Mouse (Mus musculus): ENCODE results near the gene Ccdc85a.

GRCm38 (mm10) chr11:28459165-28459564 is 125.0 kb downstream of the Ccdc85a start:
- TF ChIP-seq CTCF (IDR thresholded peaks at IDR 0.05; ENCODE audit: borderline replicate concordance, insufficient read depth, low read length) (no peak), POLR2A (IDR thresholded peaks at IDR 0.05; ENCODE audit: low read depth, low read length) (no peak)

Measured in embryonic fibroblast, embryonic 13.5 days (primary cell).